8 mouse cellular contexts compared by ENCODE assay signal in genomic region chr14:72983456-72983855, GRCm38 (mm10).
A peak's percentile ranks its signal among the peaks of the same experiment; 100 is the strongest.
DNase-seq lines count a peak whose midpoint lies in the region; ATAC-seq lines count a peak whose summit lies in the region.

No protein-coding gene starts in this region.

- H3K4me3 ChIP-seq in embryonic facial prominence, embryonic 14.5 days (ENCODE audit: low read depth, low read length): no peak overlapping the region
- H3K4me3 ChIP-seq in limb, embryonic 13.5 days: no peak overlapping the region
- H3K4me3 ChIP-seq in midbrain, embryonic 16.5 days (ENCODE audit: low read depth, low read length): peak overlapping the region; percentile 24; the same call in 1 of the 2 replicates

- H3K27me3 ChIP-seq in embryonic facial prominence, embryonic 14.5 days (replicated peaks; ENCODE audit: control insufficient read depth, insufficient read depth, low read length): no peaks in the 10 kb centered on the region
- H3K27me3 ChIP-seq in limb, embryonic 13.5 days: no peaks in the 10 kb centered on the region
- H3K27me3 ChIP-seq in midbrain, embryonic 16.5 days (ENCODE audit: control insufficient read depth, insufficient read depth, low read depth, low read length): no peaks in the 10 kb centered on the region

- H3K27ac ChIP-seq in embryonic facial prominence, embryonic 14.5 days (replicated peaks; ENCODE audit: low read depth, low read length): no peak overlapping the region
- H3K27ac ChIP-seq in limb, embryonic 13.5 days: no peak overlapping the region
- peak overlapping the region; percentile 65 for H3K27ac ChIP-seq in midbrain, embryonic 16.5 days (ENCODE audit: low read length)

- WGBS in embryonic facial prominence, embryonic 14.5 days: 8% methylated on average over 11 of the region's 11 CpGs
- WGBS in limb, embryonic 13.5 days: 12% methylated on average over 11 of the region's 11 CpGs
- 6% methylated on average over 11 of the region's 11 CpGs for WGBS in midbrain, embryonic 16.5 days

- no peaks in the 10 kb centered on the region for H3K9me3 ChIP-seq in embryonic facial prominence, embryonic 14.5 days (ENCODE audit: control insufficient read depth, low read length)
- H3K9me3 ChIP-seq in limb, embryonic 13.5 days: no peaks in the 10 kb centered on the region
- no peaks in the 10 kb centered on the region for H3K9me3 ChIP-seq in midbrain, embryonic 16.5 days (replicated peaks; ENCODE audit: control insufficient read depth, low read length, poor library complexity, severe bottlenecking)

- DNase-seq in A20 (ENCODE audit: low read depth, low spot score): peak; percentile 83
- peak; percentile 54 to 73 for DNase-seq in adrenal gland, postnatal 4 days (ENCODE audit: low spot score in 2 of 2)
- peak; percentile 93 for DNase-seq in embryonic facial prominence, embryonic 14.5 days (ENCODE audit: low spot score)
- DNase-seq in heart, adult 9 months (ENCODE audit: low spot score in 2 of 2): peak; percentile 85 to 88
- peak; percentile 86 for DNase-seq in kidney, adult 9 months
- DNase-seq in spleen, postnatal 36 days (ENCODE audit: low spot score in 2 of 2): peak; percentile 58 to 68

- H3K9ac ChIP-seq in embryonic facial prominence, embryonic 14.5 days (ENCODE audit: low read depth, low read length): 0 out of 2 replicates have a peak overlapping the region, but pooled peaks have one; percentile 23
- no peak overlapping the region for H3K9ac ChIP-seq in limb, embryonic 13.5 days
- H3K9ac ChIP-seq in midbrain, embryonic 16.5 days (ENCODE audit: low read depth, low read length): peak overlapping the region; percentile 0; the same call in 1 of the 2 replicates

- H3K4me1 ChIP-seq in embryonic facial prominence, embryonic 14.5 days (ENCODE audit: control insufficient read depth, insufficient read depth, low read length): no peaks in the 10 kb centered on the region
- H3K4me1 ChIP-seq in limb, embryonic 13.5 days: no peaks in the 10 kb centered on the region
- H3K4me1 ChIP-seq in midbrain, embryonic 16.5 days (ENCODE audit: control insufficient read depth, insufficient read depth, low read length): peaks cover 4% of the 10 kb centered on the region; the same call in 1 of the 2 replicates

- peak; percentile 79 for ATAC-seq in embryonic facial prominence, embryonic 14.5 days (ENCODE audit: low read depth)
- ATAC-seq in limb, embryonic 13.5 days (ENCODE audit: low FRiP score, low read depth): peak; percentile 66; the same call in 1 of the 2 replicates
- peak; percentile 93 for ATAC-seq in midbrain, embryonic 16.5 days

- H3K4me2 ChIP-seq in embryonic facial prominence, embryonic 14.5 days (ENCODE audit: low read depth, low read length): peak overlapping the region; percentile 43
- peak overlapping the region; percentile 41; the same call in 1 of the 2 replicates for H3K4me2 ChIP-seq in limb, embryonic 13.5 days (replicated peaks)
- peak overlapping the region; percentile 58 for H3K4me2 ChIP-seq in midbrain, embryonic 16.5 days (ENCODE audit: low read length)

- no peaks in the 10 kb centered on the region for H3K36me3 ChIP-seq in embryonic facial prominence, embryonic 14.5 days (ENCODE audit: control insufficient read depth, insufficient read depth, low read length)
- no peaks in the 10 kb centered on the region for H3K36me3 ChIP-seq in limb, embryonic 13.5 days
- H3K36me3 ChIP-seq in midbrain, embryonic 16.5 days (ENCODE audit: control insufficient read depth, insufficient read depth, low read length): no peaks in the 10 kb centered on the region
